Mouse (Mus musculus) left cerebral cortex, adult 8-10 months (tissue): ENCODE data around the gene Mex3a. TPM values are rescaled to one million over a fixed set of nuclear protein-coding genes. Genes with fewer than 3 reads are reported as not detected.
A peak's percentile ranks its signal among the peaks of the same experiment; 100 is the strongest.

ENCODE experiments used
- DNase-seq, 2 experiments: peaks; one replicate each; pipeline ENCODE4 v3.0.0; 2022; ENCODE audit warnings: low spot score in 2 of 2
- total RNA-seq, 4 experiments: library from RNA; stranded (reverse); gene quantifications; 2 replicates each; pipeline ENCODE4 v1.2.4; 2022

Mex3a gene
- total RNA-seq, 4 experiments from 2014 or later: 2.3 to 3.1 (median 2.6) TPM

GRCm38 (mm10) chr3:88543651-88544410 lies 11.6 kb downstream of the Mex3a start:
- DNase-seq: no peak

GRCm38 (mm10) chr3:88544514-88544913 lies 12.3 kb downstream of the Mex3a start:
- DNase-seq: no peak

GRCm38 (mm10) chr3:88544955-88545591 lies 12.9 kb downstream of the Mex3a start:
- DNase-seq: no peak

GRCm38 (mm10) chr3:88546674-88547418 lies 14.7 kb downstream of the Mex3a start:
- no peak for DNase-seq

- DNase-seq: no peak
Measured at GRCm38 (mm10) chr3:88548180-88548917, 16.2 kb downstream of the Mex3a start, which contains the start of gene Rab25. Gene Rab25, minus strand, starts transcription at chr3:88548300.

GRCm38 (mm10) chr3:88551586-88551985 lies 19.4 kb downstream of the Mex3a start:
- DNase-seq: no peak

- DNase-seq: no peak
Measured at GRCm38 (mm10) chr3:88552082-88552645, 20.0 kb downstream of the Mex3a start.

- peak; percentile 97 to 98 for DNase-seq
Measured at GRCm38 (mm10) chr3:88552676-88553524, 20.7 kb downstream of the Mex3a start, which contains the start of gene Lamtor2. Gene Lamtor2, minus strand, starts transcription at chr3:88553074.

GRCm38 (mm10) chr3:88553525-88553879 lies 21.3 kb downstream of the Mex3a start, which contains the start of gene Ubqln4:
Gene Ubqln4, plus strand, starts transcription at chr3:88553758.
- peak; percentile 78 to 86 for DNase-seq

- no peak for DNase-seq
Measured at GRCm38 (mm10) chr3:88553880-88554586, 21.8 kb downstream of the Mex3a start.

GRCm38 (mm10) chr3:88555069-88555605 lies 22.9 kb downstream of the Mex3a start:
- DNase-seq: no peak

- no peak for DNase-seq
Measured at GRCm38 (mm10) chr3:88555731-88556130, 23.5 kb downstream of the Mex3a start.

- DNase-seq: no peak
Measured at GRCm38 (mm10) chr3:88556616-88557015, 24.4 kb downstream of the Mex3a start.

GRCm38 (mm10) chr3:88559596-88559995 lies 27.4 kb downstream of the Mex3a start:
- DNase-seq: no peak

GRCm38 (mm10) chr3:88561989-88562388 lies 29.8 kb downstream of the Mex3a start:
- DNase-seq: no peak

GRCm38 (mm10) chr3:88563442-88563841 lies 31.2 kb downstream of the Mex3a start:
- DNase-seq: no peak

GRCm38 (mm10) chr3:88563966-88564365 lies 31.8 kb downstream of the Mex3a start:
- no peak for DNase-seq

GRCm38 (mm10) chr3:88566116-88566515 lies 33.9 kb downstream of the Mex3a start:
- DNase-seq: no peak

- DNase-seq: no peak
Measured at GRCm38 (mm10) chr3:88566536-88567061, 34.4 kb downstream of the Mex3a start.
